Mouse (Mus musculus): Measurements from ENCODE around the gene Ss18l1.

GRCm38 (mm10) chr2:180042858-180043515 lies 678 bp downstream of the Ss18l1 start:
- TF ChIP-seq GATA1 (IDR thresholded peaks at IDR 0.05; ENCODE audit: borderline replicate concordance, low read length): no peak
- no peak for TF ChIP-seq FLI1 (IDR thresholded peaks at IDR 0.05; ENCODE audit: low read length)

Data from megakaryocyte, embryonic 14.5 days (primary cell).